Mouse (Mus musculus) lung, embryonic 14.5 days (tissue): ENCODE results near the gene Thbs3. TPM values are rescaled to one million over a fixed set of nuclear protein-coding genes. Genes with fewer than 3 reads are reported as not detected.

Experiments used
- ATAC-seq: fragments of 200-750 bp; cut with Nextera tagmentation; 2 replicates; pipeline ENCODE4 v1.8.0; 2017; ENCODE audit warnings: mild to moderate bottlenecking, moderate TSS enrichment, moderate library complexity; ENCODE audit not compliant: insufficient read depth
- DNase-seq: peaks from one replicate; pipeline ENCODE4 v3.0.0-alpha.2; 2015
- H3K27ac ChIP-seq: fragments of 300-500 bp; sonication (generic); 2 replicates; pipeline ENCODE4 v1.5.1; 2014; ENCODE audit warnings: low read depth, mild to moderate bottlenecking, moderate library complexity
- H3K27me3 ChIP-seq: fragments of 300-500 bp; sonication (generic); 2 replicates; pipeline ENCODE4 v1.6.1; 2014; ENCODE audit warnings: low read length, control low read depth; ENCODE audit not compliant: insufficient read depth
- H3K36me3 ChIP-seq: fragments of 300-500 bp; sonication (generic); 2 replicates; pipeline ENCODE4 v1.6.1; 2014; ENCODE audit warnings: control low read depth; ENCODE audit not compliant: insufficient read depth
- H3K4me1 ChIP-seq: fragments of 300-500 bp; sonication (generic); 2 replicates; pipeline ENCODE4 v1.6.1; 2014; ENCODE audit warnings: antibody characterized with exemption, control low read depth; ENCODE audit not compliant: insufficient read depth
- H3K4me2 ChIP-seq: fragments of 300-500 bp; sonication (generic); 2 replicates; pipeline ENCODE4 v1.6.1; 2014; ENCODE audit warnings: mild to moderate bottlenecking
- H3K4me3 ChIP-seq: fragments of 300-500 bp; sonication (generic); 2 replicates; pipeline ENCODE4 v1.5.1; 2014; ENCODE audit warnings: low read depth, low read length
- H3K9ac ChIP-seq: fragments of 300-500 bp; sonication (generic); 2 replicates; pipeline ENCODE4 v1.6.1; 2014
- H3K9me3 ChIP-seq: fragments of 300-500 bp; sonication (generic); 2 replicates; pipeline ENCODE4 v1.6.1; 2016; ENCODE audit warnings: low read depth, low read length, control low read depth
- CTCF ChIP-seq: IDR thresholded peaks from 2 replicates; pipeline ENCODE4 v1.5.1; 2016; ENCODE audit warnings: antibody characterized with exemption, low read depth
- WGBS: fragments of 180-500 bp; shearing (Covaris S2); extraction: QIAGEN DNeasy Blood & Tissue Kit; methylation state at CpG from one replicate; pipeline ENCODE4 v1.1.7; 2014; 5-methylcytosine and 5-hydroxymethylcytosine counted together
- polyA plus RNA-seq: library from polyadenylated mRNA; unstranded; fragments of >200 nt; fragmentation: Nextera tagmentation; extraction: Ambion mirVana; gene quantifications from 2 replicates; pipeline ENCODE4 v1.2.1, GENCODE M21; 2014

Thbs3 gene
- polyA plus RNA-seq, 1 experiment from 2014 or later: 39.9 TPM

GRCm38 (mm10) chr3:89183959-89184315 lies 31.0 kb upstream of the Thbs3 start:
- no peak for TF ChIP-seq CTCF
- Histone ChIP-seq H3K36me3 (peaks cover 48% of the 10 kb centered on the region), H3K4me3 (peak overlapping the region; percentile 64), H3K27ac (no peak overlapping the region), H3K9ac (peak overlapping the region; percentile 77), H3K27me3 (no peaks in the 10 kb centered on the region), H3K4me2 (peak overlapping the region; percentile 96), H3K9me3 (no peaks in the 10 kb centered on the region), H3K4me1 (0 out of 2 replicates have a peak, but pooled peaks cover 7% of the 10 kb centered on the region)
- ATAC-seq: no peak
- DNase-seq: no peak
- 73% methylated on average over 6 of the region's 6 CpGs for WGBS

- Histone ChIP-seq H3K4me3 (no peak overlapping the region), H3K27me3 (no peaks in the 10 kb centered on the region), H3K9me3 (no peaks in the 10 kb centered on the region), H3K27ac (no peak overlapping the region), H3K36me3 (peaks cover 19% of the 10 kb centered on the region), H3K4me1 (0 out of 2 replicates have a peak, but pooled peaks cover 7% of the 10 kb centered on the region), H3K9ac (no peak overlapping the region; the same call in 1 of the 2 replicates), H3K4me2 (no peak overlapping the region)
- 36% methylated on average over 23 of the region's 23 CpGs for WGBS
- no peak for DNase-seq
- no peak for ATAC-seq
- no peak for TF ChIP-seq CTCF
Measured at GRCm38 (mm10) chr3:89187197-89187596, 27.8 kb upstream of the Thbs3 start.

- 73% methylated on average over 18 of the region's 18 CpGs for WGBS
- Histone ChIP-seq H3K4me1 (0 out of 2 replicates have a peak, but pooled peaks cover 7% of the 10 kb centered on the region), H3K27me3 (no peaks in the 10 kb centered on the region), H3K9me3 (no peaks in the 10 kb centered on the region), H3K4me2 (no peak overlapping the region), H3K9ac (no peak overlapping the region), H3K36me3 (peaks cover 15% of the 10 kb centered on the region), H3K27ac (no peak overlapping the region), H3K4me3 (no peak overlapping the region)
- no peak for TF ChIP-seq CTCF
- DNase-seq (no peak), ATAC-seq (no peak)
Measured at GRCm38 (mm10) chr3:89187690-89188477, 27.1 kb upstream of the Thbs3 start.

GRCm38 (mm10) chr3:89188478-89188875 lies 26.5 kb upstream of the Thbs3 start:
- no peak for TF ChIP-seq CTCF
- Histone ChIP-seq H3K36me3 (peaks cover 15% of the 10 kb centered on the region), H3K4me1 (0 out of 2 replicates have a peak, but pooled peaks cover 7% of the 10 kb centered on the region), H3K4me3 (no peak overlapping the region), H3K9ac (no peak overlapping the region), H3K27me3 (no peaks in the 10 kb centered on the region), H3K27ac (no peak overlapping the region), H3K9me3 (no peaks in the 10 kb centered on the region), H3K4me2 (no peak overlapping the region)
- no peak for ATAC-seq
- 72% methylated on average over 12 of the region's 12 CpGs for WGBS
- DNase-seq: no peak

GRCm38 (mm10) chr3:89190436-89190835 lies 24.5 kb upstream of the Thbs3 start:
- DNase-seq: no peak
- H3K36me3 ChIP-seq: peaks cover 15% of the 10 kb centered on the region
- H3K27ac ChIP-seq: no peak overlapping the region
- TF ChIP-seq CTCF: no peak
- no peaks in the 10 kb centered on the region for H3K4me1 ChIP-seq
- no peaks in the 10 kb centered on the region for H3K27me3 ChIP-seq
- H3K4me2 ChIP-seq: no peak overlapping the region
- no peak for ATAC-seq
- no peak overlapping the region for H3K9ac ChIP-seq
- H3K9me3 ChIP-seq: no peaks in the 10 kb centered on the region
- H3K4me3 ChIP-seq: no peak overlapping the region
- WGBS: 77% methylated on average over 8 of the region's 8 CpGs

GRCm38 (mm10) chr3:89193351-89193750 lies 21.6 kb upstream of the Thbs3 start:
- DNase-seq (no peak), ATAC-seq (no peak)
- no peak overlapping the region for H3K27ac ChIP-seq
- H3K36me3 ChIP-seq: peaks cover 7% of the 10 kb centered on the region
- WGBS: 70% methylated on average over 1 of the region's 1 CpGs
- no peak overlapping the region for H3K4me2 ChIP-seq
- no peak overlapping the region for H3K9ac ChIP-seq
- H3K4me3 ChIP-seq: no peak overlapping the region
- H3K27me3 ChIP-seq: no peaks in the 10 kb centered on the region
- H3K4me1 ChIP-seq: no peaks in the 10 kb centered on the region
- TF ChIP-seq CTCF: 0 out of 2 replicates have a peak, but pooled peaks have one; percentile 8
- no peaks in the 10 kb centered on the region for H3K9me3 ChIP-seq

GRCm38 (mm10) chr3:89193853-89194252 lies 21.1 kb upstream of the Thbs3 start:
- no peak overlapping the region for H3K4me2 ChIP-seq
- H3K9ac ChIP-seq: no peak overlapping the region
- H3K36me3 ChIP-seq: peaks cover 2% of the 10 kb centered on the region; the same call in 1 of the 2 replicates
- DNase-seq (peak; percentile 41), ATAC-seq (no peak)
- no peaks in the 10 kb centered on the region for H3K4me1 ChIP-seq
- 87% methylated on average over 2 of the region's 2 CpGs for WGBS
- no peaks in the 10 kb centered on the region for H3K27me3 ChIP-seq
- no peak overlapping the region for H3K4me3 ChIP-seq
- no peak overlapping the region for H3K27ac ChIP-seq
- no peaks in the 10 kb centered on the region for H3K9me3 ChIP-seq
- peak; percentile 35 for TF ChIP-seq CTCF
